Mouse (Mus musculus): ENCODE results near the gene Bcar1.

GRCm38 (mm10) chr8:111786116-111786515 is 42.5 kb upstream of the Bcar1 start:
- TF ChIP-seq CTCF (IDR thresholded peaks at IDR 0.05; ENCODE audit: low read depth) (no peak), EP300 (IDR thresholded peaks at IDR 0.05; ENCODE audit: low read depth) (no peak)
